Mouse (Mus musculus): ENCODE results near the gene Cpm.

GRCm38 (mm10) chr10:117617568-117618345 lies 11.5 kb upstream of the Cpm start:
- TF ChIP-seq CTCF (conservative IDR thresholded peaks at IDR 0.05 in 1 of 2, IDR thresholded peaks at IDR 0.05 in 1 of 2; ENCODE audit: low read depth in 2 of 2, low read length in 2 of 2) (no peak), UBTF (IDR thresholded peaks at IDR 0.05; ENCODE audit: low read depth, low read length) (no peak), MAFK (IDR thresholded peaks at IDR 0.05; ENCODE audit: insufficient replicate concordance, low read length) (no peak)
